Mouse (Mus musculus) embryonic fibroblast, embryonic 13.5 days (primary cell): ENCODE measurements around the gene Zdhhc20.

Source experiments
- CTCF ChIP-seq: IDR thresholded peaks from 2 replicates; pipeline ENCODE4 v1.5.1; 2011; ENCODE audit warnings: mild to moderate bottlenecking, control low read depth, low read length, moderate library complexity, borderline replicate concordance; ENCODE audit not compliant: insufficient read depth
- POLR2A ChIP-seq: IDR thresholded peaks from 2 replicates; pipeline ENCODE4 v1.6.1; 2011; ENCODE audit warnings: low read depth, mild to moderate bottlenecking, control low read depth, low read length, moderate library complexity

GRCm38 (mm10) chr14:57791171-57791570, 98.9 kb downstream of the Zdhhc20 start:
- no peak for TF ChIP-seq POLR2A
- TF ChIP-seq CTCF: no peak
